Mouse (Mus musculus): ENCODE results near the gene T. TPM values are rescaled to one million over a fixed set of nuclear protein-coding genes. Genes with fewer than 3 reads are reported as not detected.

T gene
- total RNA-seq, 2 experiments from 2014 or later = not detected

GRCm38 (mm10) chr17:8433121-8433977, 874 bp upstream of the T start:
- no peak for DNase-seq

- DNase-seq = no peak
These were observed 2.0 kb downstream of the T start for GRCm38 (mm10) chr17:8436184-8436583.

- no peak for DNase-seq
These were observed 9.8 kb downstream of the T start for GRCm38 (mm10) chr17:8444062-8444461.

- DNase-seq = no peak
These were observed 13.5 kb downstream of the T start for GRCm38 (mm10) chr17:8447676-8448192.

GRCm38 (mm10) chr17:8448324-8448723, 14.1 kb downstream of the T start:
- no peak for DNase-seq

GRCm38 (mm10) chr17:8455196-8455595, 21.0 kb downstream of the T start:
- DNase-seq = no peak

- DNase-seq = no peak
These were observed 21.4 kb downstream of the T start for GRCm38 (mm10) chr17:8455601-8456000.

GRCm38 (mm10) chr17:8456856-8457460, 22.7 kb downstream of the T start:
- no peak for DNase-seq

- peak; percentile 38 to 40 for DNase-seq
These were observed 27.3 kb downstream of the T start for GRCm38 (mm10) chr17:8461568-8461967.

GRCm38 (mm10) chr17:8463482-8464128, 29.4 kb downstream of the T start:
- DNase-seq = peak; percentile 55 to 68

- no peak for DNase-seq
These were observed 33.5 kb downstream of the T start for GRCm38 (mm10) chr17:8467771-8468170.

GRCm38 (mm10) chr17:8468716-8469344, 34.6 kb downstream of the T start:
- peak; percentile 88 to 92 for DNase-seq

- DNase-seq = no peak
These were observed 44.3 kb downstream of the T start for GRCm38 (mm10) chr17:8478554-8478953.

- DNase-seq = no peak
These were observed 45.4 kb downstream of the T start for GRCm38 (mm10) chr17:8479493-8480128.

GRCm38 (mm10) chr17:8481797-8482196, 47.6 kb downstream of the T start:
- no peak for DNase-seq

- DNase-seq = no peak
These were observed 48.7 kb downstream of the T start for GRCm38 (mm10) chr17:8482876-8483275.

- no peak for DNase-seq
These were observed 50.0 kb downstream of the T start for GRCm38 (mm10) chr17:8484246-8484645.

GRCm38 (mm10) chr17:8485146-8485545, 50.9 kb downstream of the T start:
- DNase-seq = no peak

- DNase-seq = peak; percentile 95
These were observed 53.6 kb downstream of the T start for GRCm38 (mm10) chr17:8487824-8488223.

- no peak for DNase-seq
These were observed 56.7 kb downstream of the T start for GRCm38 (mm10) chr17:8490971-8491370.

All from layer of hippocampus, postnatal 36 days (tissue).